Mouse (Mus musculus) induced T-regulatory cell, adult 2 months (primary cell): ENCODE data around the gene D330045A20Rik.
A peak's percentile ranks its signal among the peaks of the same experiment; 100 is the strongest.
"Not testable (repeated sequence)": the region's sequence is repeated elsewhere in the genome, so short reads cannot be mapped to it uniquely, and the experiment has no call there.

Experiments
- DNase-seq: peaks from one replicate; pipeline ENCODE4 v3.0.0-alpha.2; 2012; ENCODE audit warnings: low read depth

The D330045A20Rik gene

DNA sequence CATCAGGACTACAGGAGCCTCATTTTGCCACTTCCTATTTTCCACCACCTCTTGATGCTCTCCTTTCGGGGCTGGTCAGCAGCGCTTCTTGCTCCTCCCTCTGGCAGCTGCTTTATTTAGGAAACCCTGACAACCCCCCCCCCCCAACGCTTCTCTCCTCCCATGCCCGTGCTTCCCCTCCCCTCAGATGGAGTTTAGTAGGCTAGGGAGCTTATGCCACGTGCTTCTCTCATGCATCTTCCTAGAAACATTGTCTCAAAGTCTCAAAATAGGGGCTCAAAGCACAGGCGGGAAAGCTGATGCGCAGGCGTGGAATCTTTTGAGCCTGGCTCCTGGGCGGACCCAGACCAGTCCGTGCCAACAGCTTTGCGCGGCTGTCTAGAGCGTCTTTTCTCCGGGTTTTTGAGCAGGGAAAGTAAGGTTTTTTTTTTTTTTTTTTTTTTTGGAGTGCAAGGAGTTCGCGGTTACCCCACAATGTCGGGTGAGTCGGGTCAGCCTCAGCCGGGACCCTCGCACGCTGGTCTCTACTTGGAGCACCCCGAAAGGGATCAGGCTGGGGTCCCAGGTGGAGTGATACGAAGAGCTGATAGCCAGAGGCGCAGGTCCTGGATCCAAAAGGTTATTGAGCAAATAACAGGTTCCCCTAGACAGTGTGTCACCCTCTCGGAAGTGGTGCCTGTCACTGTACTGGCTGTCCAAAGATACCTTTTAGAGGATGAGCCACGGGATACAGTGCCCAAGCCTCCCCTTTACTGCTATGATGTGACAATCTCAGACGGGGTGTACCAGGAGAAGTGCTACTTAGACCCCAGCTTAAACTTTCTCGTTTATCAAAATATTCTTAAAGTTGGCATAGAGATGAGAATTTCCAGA lies at the start of gene D330045A20Rik:
D330045A20Rik (plus strand) TSS at position 346 of the 873 bp plus-strand sequence.
- no peak for DNase-seq

DNA sequence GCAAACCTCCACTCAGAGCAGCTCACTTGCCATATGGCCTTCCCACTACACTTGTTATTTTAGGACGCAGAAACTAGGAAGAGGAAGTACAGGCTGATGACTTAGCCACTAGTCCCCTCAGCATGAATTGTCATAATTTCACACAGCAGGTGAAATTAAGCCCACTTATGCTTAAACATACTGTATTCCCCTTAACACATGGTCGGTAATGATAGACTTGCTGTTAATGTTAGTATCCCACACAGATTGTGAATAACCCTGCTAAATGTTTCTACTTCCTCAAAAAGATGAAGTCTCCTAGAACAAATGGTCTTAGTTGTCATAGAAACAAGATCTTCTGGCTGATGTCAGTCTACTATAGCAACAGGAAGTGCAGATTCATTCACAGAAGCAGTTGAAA lies 47.6 kb upstream of the D330045A20Rik start:
- peak; percentile 0 for DNase-seq

DNA sequence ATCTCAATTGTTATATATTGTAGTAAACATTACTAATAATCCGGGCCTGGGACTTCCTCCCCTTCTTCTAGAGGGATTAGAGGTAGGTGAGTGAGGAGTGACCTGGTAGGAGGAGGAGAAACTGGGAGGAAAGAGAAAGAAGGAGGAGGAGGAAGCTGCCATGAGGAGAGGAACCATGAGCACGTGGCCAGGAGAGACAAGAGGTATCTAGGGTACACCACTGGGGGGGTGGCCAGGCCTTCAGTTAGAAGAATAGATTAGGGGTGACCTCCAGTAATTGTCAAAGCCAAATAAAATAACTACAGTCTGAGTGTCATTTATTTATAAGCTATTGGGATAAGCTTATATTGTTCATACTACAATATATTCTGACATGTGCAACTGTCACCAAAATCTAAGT lies 45.0 kb upstream of the D330045A20Rik start:
- no peak for DNase-seq

DNA sequence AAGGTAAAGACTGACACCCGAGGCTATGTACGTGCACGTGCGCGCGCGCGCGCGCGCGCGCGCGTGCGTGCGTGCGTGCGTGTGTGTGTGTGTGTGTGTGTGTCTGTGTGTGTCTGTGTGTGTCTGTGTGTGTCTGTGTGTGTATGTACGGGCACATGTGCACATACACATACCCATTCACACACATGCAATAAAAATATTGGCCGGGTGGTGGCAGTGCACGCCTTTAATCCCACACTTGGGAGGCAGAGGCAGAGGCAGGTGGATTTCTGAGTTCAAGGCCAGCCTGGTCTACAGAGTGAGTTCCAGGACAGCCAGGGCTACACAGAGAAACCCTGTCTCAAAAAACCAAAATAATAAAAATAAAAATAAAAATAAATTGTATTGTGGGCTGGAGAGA lies 39.1 kb upstream of the D330045A20Rik start:
- DNase-seq = not testable (repeated sequence)

DNA sequence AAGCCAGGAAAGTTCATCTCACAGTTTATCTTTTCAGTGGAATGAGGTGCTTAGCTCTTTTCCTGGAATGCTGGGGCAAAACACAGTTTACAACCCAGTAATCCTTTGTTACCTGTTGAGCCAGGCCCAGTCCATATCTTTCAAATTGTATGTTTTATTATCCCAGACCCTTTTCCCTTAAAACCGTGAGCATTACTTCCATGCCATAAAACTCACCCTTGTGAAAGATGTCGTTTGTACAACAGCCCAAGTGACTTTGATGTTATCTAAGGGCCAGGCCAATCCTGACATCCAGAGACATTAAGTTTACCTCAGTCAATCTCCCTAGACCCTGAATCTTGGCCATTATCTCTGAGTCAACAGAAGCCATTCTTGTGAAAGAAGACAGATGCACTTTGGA lies 23.4 kb upstream of the D330045A20Rik start:
- no peak for DNase-seq

DNA sequence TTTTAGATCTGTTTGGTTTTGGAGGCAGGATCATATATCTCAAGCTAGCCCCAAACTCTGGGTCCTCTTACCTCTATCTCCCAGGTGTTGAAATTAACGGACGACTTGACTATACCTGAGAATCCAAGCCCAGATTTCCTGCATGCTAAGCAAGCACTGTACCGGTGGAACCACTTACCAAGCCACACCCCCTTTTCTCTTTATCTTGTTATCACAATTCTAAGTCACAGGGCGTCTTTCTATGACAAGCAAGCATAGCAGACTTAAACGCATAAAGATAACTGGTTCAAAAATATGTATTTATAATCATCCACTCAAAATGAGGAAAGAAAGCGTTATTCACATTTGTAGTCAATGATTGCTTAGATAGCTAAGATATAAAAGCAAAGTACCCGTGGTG lies 1.9 kb downstream of the D330045A20Rik start:
- DNase-seq = peak; percentile 3

DNA sequence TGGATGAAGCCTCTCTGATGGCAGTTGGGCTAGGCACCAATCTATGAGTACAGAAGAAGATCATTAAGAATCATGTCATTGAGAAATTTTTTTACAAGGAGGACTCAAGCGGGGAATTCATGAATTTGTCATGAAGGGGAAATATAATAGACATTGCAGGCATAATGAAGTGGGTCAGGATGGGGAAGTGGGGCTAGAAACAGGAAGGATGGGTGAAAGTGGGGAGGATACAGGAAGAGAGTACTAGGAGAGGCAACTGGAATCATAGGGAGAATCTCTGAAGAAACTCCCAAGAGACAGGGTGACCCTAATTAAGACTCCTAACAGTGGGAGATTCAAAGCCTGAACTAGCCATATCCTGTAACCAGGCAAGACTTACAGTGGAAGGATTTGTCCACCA lies 4.8 kb downstream of the D330045A20Rik start:
- no peak for DNase-seq

DNA sequence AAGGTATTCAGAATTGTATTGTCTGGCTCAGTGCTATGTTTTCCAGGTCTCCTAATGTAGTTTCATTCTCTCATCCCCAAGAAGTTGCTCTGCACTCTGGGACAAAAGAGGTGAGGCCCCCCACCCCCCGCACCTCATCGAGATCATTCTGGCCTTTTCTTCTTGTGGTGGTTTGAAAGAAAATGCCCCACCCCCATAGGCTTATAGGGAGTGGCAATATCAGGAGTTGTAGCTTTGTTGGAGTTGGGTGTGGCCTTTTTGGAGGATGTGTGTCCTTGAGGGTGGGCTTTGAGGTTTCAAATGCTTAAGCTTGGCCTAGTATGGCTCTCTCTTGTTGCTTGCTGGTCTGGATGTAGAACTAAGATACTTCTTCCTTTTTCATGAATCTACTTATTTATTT lies 36.0 kb downstream of the D330045A20Rik start:
- DNase-seq = no peak

DNA sequence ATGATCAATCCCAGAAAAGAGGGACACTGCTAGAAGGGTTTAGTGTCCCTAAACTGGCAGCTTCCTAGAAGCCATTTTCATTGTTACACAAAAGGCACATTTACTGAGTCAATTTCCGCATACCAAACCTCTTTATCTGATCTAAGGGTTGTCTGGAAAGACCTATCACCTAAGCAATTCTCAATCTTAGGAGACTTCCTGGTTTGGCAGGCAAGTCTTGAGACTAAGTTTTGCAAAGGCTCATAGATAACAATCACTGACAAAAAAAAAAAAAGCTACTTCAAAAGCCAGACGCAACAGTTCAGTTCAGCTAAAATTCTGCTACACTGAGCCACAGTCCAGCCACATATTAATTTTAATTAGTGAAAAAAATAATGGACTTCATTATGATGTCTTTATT lies 39.1 kb downstream of the D330045A20Rik start:
- DNase-seq = no peak

DNA sequence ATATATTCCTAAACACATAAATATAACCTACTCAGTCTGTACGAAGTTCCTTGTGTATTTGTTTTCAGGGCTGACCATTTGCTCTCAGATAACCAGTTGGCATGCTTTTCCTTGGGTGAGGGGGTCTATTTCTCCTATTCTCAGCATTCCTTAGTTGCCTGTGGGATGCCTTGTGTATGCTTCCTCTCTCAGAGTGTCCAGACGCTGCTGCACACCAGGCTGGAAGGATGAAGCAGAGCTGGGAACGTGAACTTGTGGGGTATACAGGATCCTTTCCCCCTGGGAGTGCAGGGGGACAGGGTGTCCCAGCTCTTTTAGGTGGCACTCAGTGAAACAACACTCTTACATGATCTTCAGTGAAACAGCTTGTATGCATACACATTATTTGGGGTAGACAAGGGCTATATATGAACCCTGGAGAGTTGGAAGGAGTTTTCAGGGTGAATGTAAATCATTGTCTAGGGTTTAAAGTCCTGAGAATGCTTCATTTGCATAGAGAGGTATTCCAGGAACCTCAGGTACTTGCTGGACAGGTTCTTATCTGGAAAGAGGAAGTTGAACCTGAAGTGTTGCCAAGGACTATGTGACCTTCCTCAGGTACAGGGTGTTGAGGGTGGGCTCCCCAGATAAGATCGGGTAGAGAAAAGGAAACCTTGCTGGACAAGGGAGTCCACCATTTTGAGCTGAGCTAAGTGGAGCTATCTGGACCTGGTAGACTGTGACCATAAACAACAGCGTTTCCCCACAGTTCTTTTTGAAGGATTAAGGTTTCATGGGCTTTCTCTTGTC lies 44.3 kb downstream of the D330045A20Rik start:
- DNase-seq = no peak

DNA sequence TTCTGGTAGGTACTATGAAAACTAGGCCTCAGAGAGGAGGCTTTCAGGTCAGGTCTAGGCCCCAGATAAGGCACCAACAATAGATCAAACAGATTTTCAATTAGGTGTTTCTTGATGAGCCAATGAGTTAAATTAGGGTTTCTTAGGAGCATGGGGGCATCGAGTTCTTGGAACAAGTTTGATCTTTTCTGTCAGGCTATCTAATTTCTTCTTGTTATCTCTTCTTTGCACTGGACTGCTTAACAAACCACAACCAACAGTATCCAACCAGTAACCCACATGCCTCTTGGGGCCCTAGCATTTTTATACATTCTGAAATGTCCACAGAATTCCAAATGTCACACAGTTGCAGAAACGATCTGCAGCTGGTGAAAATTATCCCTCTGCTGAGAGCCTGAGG lies 45.6 kb downstream of the D330045A20Rik start:
- no peak for DNase-seq

DNA sequence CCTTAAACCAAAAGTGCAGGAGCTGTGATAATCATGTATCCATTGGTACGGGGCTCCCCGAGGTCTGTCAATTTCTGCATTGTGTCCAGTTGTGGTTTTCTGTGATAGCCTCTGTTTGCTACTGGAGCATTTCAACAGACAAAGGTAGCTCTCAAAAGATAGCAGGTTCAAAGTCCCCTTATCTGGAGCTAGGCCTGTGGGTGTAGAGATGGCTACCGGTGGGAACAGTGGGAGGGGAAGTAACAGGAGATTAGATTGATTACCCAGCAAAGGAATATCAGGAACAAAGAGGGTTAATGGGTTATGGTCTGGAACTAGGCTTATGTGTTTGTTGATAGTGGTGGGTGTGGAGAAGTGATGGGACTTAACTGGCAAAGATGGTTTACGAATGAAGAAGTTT lies 46.8 kb downstream of the D330045A20Rik start:
- no peak for DNase-seq

DNA sequence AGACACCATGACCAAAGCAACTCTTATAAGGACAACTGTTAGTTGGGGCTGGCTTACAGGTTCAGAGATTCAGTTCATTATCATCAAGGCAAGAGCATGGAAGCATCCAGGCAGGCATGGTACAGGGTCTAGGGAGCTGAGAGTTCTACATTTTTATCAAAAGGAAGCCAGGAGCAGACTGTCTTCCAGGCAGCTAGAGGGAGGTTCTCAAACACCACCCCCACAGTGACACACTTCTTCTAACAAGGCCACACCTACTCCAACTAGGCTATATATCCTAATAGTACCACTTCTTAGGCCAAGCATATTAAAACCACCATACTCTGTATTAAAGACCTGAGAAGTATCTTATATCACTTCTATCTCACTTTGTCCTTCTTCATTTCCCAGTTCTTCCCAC lies 49.5 kb downstream of the D330045A20Rik start:
- no peak for DNase-seq

DNA sequence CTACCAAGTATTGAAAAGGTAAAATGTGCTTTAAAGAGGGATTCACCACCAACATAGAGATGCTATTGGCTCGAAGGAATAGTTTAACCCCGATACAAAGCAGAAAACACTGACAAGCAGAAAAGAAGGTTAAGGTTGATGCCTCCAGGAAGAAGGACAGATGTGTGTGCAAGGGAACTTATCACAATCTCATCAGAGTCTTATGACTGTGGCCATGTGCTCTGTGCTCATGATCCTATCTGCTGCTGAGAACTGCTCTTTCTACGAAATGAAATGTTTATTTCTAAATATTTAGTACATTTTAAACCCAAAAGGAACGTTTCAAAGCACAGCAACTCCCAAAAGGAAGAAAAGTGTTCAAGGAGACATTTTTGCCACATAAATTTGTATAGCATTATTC lies 52.1 kb downstream of the D330045A20Rik start:
- no peak for DNase-seq

DNA sequence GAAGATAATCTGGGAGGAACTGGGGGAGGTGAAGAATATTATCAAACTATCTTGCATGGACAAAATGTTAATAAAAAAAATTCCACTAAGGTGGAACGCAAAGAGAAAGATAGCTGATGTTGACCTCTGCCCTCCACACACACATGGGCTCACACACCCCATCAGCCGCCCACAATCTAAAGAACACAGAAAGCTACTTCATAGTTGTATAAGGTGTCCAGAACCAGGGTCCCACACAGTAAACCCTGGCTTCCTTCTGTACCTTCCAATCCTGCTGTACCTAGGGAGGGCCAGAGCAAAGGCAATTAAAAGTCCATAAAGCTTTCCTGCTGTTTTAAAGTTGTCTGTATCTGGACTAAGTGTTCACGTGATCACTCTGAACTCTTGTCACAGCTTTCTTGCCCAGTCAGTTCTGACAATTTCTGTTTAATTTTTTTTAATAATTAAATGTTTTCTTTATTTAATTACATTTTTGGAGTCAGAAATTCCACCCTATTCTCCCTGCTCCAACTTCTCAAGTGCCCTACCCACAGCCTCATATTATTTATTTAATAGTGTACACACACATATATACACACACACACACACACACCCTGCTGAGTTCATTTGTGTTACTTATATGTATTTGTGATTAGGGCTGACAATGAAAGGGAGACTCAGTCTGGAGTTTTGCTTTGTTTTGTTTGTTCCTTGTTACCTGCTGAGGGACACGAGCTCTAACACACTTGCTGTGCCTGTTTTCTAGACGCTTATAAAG lies 57.7 kb downstream of the D330045A20Rik start:
- DNase-seq = no peak

DNA sequence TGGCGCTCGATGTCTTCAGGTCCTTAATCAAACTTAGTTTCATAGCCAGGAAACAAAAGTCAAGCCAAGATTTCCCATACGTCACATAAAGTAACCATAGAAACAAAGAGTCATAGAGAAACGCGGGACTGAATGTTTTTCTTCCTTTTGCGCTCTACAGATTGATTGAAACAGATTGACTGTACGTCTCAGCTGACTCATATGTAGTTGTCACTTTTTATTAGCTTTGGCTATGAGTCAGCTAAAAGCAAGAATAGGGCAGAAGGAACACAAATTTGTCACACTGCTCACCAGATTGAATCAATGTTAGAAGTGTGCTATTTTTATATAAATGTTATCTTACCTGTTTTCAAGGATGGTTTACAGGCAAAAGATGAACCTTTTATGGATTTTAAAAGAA lies 63.6 kb downstream of the D330045A20Rik start:
- peak; percentile 6 for DNase-seq

DNA sequence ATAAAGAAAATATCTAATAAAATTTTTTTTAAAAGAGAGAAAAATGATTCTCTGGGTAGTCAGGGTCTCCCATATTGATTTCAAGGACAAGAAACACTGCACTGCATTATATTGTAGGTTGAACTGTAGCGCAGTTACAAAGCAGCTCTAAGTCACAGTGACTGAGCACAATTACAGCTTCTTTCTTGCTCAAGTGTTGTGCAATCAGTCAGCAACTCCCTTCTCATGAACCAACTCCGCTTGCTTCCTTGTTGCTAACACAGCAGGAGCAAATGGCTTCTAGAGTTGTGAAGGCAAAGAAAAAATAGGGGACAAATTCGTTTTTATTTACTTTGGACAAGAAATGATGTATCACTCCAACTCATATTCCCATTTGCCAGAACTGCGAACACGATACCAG lies 70.3 kb downstream of the D330045A20Rik start:
- no peak for DNase-seq

DNA sequence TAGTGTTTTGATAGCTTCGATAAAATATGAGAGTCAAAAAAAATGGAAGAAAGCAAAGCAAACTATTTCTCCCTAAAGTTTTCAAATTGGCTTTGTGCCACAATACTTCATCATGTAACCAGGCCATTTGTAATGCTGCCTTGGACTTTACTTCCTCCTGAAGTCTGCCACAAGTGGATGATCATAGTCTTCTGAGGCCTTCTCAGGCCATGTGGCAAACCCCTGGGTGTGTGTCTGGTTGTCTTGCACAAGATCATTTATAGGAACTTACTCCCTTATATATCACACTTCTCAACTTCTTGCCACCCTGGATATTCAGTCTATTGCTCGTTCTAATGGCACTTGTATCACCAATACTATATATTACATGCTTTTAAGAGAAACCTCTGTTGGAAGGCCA lies 71.9 kb downstream of the D330045A20Rik start:
- DNase-seq = no peak

DNA sequence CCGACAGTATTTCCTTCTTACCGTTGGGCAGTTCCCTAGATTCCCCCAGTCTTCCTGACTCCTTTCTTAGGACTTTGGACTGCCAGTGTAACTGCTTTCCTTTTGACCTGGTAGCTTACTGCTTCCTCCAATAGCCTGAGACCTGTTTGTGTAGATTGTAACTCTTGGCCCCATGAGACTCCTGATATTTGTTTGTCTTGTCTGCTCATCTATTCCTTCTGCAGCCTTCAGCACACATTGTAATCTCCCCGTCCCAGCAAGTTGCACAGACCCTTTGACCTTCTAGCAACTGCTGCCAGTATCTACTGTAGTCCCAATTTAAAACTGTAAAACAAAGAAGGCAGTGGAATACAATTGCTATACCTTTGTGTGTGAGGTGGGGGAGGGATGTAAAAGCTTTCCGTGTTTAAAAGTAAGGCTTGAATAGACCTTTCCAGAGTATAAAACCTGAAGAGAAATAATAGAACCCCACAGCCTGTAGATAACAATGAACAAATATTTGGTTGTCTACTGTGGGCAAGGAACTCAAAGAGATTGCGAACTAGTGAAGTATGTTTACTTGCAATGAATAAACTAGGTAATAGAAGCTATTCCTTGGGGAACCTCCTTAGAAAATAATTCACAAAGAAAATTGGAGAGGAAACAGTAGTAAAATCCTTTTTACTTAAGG lies 82.2 kb downstream of the D330045A20Rik start:
- DNase-seq = no peak

DNA sequence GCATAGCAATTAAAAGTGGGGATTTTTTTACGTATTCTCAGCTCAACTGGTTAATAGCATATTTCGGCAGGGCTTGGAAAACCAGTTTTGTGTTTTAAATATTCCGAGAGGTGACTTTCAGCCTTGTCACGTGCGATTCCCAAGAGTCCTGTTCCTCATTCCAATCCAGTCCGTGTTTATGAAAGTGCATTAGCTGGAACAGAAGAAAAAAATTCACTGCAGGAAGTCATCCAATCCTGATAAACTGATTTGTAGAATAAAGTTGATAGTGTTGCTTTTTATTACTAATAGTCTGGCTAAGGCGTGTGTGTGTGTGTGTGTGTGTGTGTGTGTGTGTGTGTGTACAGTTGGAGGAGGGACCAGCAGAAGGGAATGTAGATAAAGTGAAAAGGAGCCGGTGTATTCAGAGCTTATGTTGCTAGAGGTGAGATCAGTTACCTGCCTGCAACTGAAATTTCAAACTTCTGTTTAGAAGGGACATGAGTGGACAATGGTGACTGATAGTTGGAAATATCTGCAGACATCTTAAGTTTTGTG lies 82.8 kb downstream of the D330045A20Rik start, which contains the start of gene Rnf128:
Rnf128 (plus strand) TSS at position 392 of the 537 bp plus-strand sequence.
- DNase-seq = no peak

DNA sequence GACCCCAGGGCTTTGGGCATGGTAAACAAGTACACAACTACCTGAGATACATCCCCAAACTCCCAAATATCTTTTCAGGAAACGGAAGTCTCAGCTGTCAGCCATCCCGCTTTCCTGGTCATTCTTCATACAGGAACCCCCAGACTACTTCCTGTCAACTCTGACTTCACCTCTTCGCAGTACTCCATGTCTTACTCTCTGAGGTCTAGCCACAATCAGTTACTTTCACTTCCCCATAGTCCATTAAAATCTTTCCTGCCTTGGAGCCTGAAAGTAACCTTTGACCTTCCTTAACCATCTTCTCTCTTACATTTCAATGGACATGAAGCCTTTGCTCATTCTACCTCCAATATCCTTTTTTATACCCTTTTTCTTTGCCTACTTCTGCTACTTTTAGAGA lies 89.9 kb downstream of the D330045A20Rik start:
- no peak for DNase-seq
